Mouse (Mus musculus): ENCODE measurements around the gene 2610507B11Rik.

2610507B11Rik gene

DNA sequence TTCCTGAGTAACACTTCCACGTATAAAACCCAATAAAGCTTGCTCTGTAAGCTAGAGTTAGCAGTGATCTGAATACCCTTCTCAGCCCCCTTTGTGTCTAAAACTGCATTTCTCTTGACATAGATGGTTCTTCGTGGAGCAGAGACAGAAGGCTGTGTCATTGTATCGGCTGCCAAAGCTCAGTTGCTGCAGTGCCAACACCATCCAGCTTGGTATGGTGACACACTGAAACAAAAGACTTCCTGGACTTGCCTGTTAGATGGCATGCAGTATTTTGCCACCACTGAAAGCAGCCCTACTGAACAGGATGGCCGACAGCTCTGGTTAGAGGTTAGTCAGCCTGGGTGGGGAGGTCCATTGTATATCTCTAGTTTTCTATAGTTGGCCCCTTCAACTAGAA is 18.0 kb downstream of the 2610507B11Rik start:
- no peak for DNase-seq (ENCODE audit: extremely low read depth, insufficient read length, low spot score)

- DNase-seq (ENCODE audit: extremely low read depth, insufficient read length, low spot score), result no peak
Observed at GRCm38 (mm10) chr11:78289146-78289763, 27.7 kb downstream of the 2610507B11Rik start.

GRCm38 (mm10) chr11:78290654-78291053 is 29.1 kb downstream of the 2610507B11Rik start, which contains the start of gene BC030499:
Gene BC030499 (plus strand): TSS chr11:78290841.
- DNase-seq (ENCODE audit: extremely low read depth, insufficient read length, low spot score), result no peak

DNA sequence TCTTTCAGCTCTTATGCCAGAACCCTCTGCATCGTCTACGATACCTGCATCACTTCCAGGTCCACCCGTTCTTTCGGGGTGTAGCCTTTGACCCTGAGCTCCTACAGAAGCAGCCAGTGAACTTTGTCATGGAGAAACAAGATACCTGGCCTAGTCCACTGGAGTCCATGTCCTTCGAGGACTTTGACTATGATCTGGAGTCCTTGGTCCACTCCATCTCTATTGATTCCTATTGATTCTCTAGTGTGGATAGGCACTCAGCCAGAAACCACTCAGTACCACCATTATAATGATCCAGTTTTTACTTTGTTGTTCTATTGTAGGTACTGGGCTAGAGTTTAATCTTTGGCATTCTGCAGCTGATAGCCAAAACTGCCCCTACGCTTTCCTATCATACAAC is 33.0 kb downstream of the 2610507B11Rik start:
- no peak for DNase-seq (ENCODE audit: extremely low read depth, insufficient read length, low spot score)

DNA sequence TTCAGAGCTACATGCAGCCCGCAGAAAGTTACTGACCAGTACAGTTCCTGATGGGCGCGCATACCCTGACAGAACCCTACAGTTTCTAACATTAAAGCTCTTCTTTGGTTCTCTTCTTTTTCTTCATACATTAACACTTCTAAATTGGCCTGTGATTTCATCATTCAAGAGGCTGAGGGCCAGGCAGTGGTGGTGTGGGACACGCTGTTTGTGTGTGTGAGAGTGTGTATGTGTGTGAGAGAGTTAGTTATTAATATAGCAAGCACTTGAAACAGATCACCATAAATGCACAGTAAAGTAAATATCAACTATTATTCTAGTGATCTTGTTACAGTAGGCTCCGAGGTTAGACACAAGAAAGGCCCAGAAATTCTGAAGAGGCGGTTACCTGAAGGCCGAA is 39.4 kb downstream of the 2610507B11Rik start:
- no peak for DNase-seq (ENCODE audit: extremely low read depth, insufficient read length, low spot score)

GRCm38 (mm10) chr11:78301357-78302084 is 40.0 kb downstream of the 2610507B11Rik start, which contains the start of gene Spag5:
Gene Spag5 (plus strand): TSS chr11:78301529.
- peak; percentile 97 for DNase-seq (ENCODE audit: extremely low read depth, insufficient read length, low spot score)

GRCm38 (mm10) chr11:78305272-78305671 is 43.7 kb downstream of the 2610507B11Rik start:
- DNase-seq (ENCODE audit: extremely low read depth, insufficient read length, low spot score), result no peak

- no peak for DNase-seq (ENCODE audit: extremely low read depth, insufficient read length, low spot score)
Observed at GRCm38 (mm10) chr11:78310861-78311511, 49.4 kb downstream of the 2610507B11Rik start.

DNA sequence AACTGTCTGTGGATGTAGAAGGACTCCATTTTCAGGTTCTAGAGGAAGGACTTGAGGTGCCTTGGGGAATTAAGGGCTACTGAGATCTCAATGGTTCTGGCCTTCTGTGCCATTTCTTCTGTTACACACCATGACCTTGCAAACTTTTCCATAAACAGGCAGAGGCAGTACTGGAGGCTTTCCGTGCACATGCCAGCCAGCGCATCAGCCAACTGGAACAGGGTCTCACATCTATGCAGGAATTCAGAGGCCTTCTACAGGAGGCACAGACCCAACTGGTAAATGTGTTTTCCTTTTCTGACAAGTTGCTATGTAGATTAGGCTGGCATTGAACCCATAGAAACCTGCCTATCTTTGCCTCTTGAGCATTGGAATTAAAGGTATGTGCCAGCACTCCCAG is 52.1 kb downstream of the 2610507B11Rik start:
- DNase-seq (ENCODE audit: extremely low read depth, insufficient read length, low spot score), result no peak

- no peak for DNase-seq (ENCODE audit: extremely low read depth, insufficient read length, low spot score)
Observed at GRCm38 (mm10) chr11:78318411-78318810, 56.9 kb downstream of the 2610507B11Rik start.

DNA sequence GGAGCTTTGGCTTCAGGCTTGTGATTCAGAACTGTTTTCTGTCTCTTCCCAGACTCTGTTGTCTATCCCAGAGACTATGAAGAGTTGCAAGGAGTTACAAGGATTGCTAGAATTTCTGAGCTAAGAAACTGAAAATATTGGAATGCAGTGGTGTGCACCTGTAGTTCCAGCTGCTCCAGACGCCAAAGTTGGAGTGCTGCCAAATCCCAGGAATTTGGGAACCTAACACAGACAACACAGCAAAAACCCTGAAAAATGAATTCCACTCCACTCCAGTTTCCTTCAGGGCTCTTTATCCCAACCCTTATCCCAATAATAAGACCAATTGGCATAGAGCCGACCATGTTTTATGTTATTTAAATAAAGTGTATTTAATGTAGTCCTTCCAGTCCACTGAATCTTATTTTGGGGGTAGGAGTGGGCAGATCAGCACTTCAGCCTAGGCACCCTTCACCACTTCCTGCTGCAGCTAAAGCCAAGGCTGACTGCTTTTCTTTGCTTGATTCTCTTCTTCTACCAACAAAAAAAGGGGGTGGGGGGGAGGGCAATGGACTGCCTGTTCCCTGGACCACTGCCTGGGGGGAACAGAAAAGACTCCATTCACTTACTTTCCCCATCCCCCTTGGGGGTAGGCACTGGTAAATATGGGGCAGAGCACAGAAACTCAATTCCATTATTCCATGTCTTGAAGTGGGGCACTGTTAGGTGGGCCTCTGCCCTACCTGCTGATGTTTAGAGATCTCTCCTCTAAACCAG is 60.7 kb downstream of the 2610507B11Rik start:
- no peak for DNase-seq (ENCODE audit: extremely low read depth, insufficient read length, low spot score)

GRCm38 (mm10) chr11:78322860-78323259 is 61.3 kb downstream of the 2610507B11Rik start, which contains the start of gene Aldoc:
Gene Aldoc (plus strand): TSS chr11:78322968.
- DNase-seq (ENCODE audit: extremely low read depth, insufficient read length, low spot score), result peak; percentile 52

- no peak for DNase-seq (ENCODE audit: extremely low read depth, insufficient read length, low spot score)
Observed at GRCm38 (mm10) chr11:78324000-78324785, 62.6 kb downstream of the 2610507B11Rik start.

DNA sequence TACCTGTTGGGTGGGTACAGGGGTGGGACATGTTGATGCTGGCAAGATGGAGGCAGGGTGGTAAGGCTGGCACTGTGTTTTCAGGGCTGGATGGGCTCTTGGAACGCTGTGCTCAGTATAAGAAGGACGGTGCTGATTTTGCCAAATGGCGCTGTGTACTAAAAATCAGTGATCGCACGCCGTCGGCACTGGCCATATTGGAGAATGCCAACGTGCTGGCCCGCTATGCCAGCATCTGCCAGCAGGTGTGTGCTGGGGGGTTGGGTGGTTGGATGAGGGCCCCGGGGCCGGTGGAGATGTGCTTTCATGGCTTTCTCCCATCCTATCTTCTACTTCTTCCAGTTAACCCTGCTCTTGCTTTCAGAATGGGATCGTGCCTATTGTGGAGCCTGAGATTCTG is 63.4 kb downstream of the 2610507B11Rik start:
- no peak for DNase-seq (ENCODE audit: extremely low read depth, insufficient read length, low spot score)

DNA sequence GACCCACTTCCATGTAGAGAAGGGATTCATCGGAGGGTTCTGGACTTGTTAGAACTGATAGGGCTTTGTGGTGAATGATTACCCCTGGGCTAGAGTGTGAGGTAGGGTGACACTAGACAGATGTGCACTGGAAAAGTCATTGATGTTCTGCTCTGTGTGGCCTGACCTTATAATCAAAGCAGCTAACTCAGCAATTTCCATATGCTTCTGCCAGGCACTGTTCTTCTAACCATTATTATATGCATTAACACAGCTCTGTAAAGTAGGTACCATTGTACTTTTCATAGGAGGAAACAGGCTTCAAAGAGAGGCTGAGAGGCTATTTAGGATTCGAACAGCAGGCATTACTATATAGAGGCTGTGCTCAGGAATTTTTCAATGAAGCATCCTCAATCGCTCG is 65.7 kb downstream of the 2610507B11Rik start:
- DNase-seq (ENCODE audit: extremely low read depth, insufficient read length, low spot score), result no peak

- peak; percentile 93 for DNase-seq (ENCODE audit: extremely low read depth, insufficient read length, low spot score)
Observed at GRCm38 (mm10) chr11:78327634-78328511, 66.3 kb downstream of the 2610507B11Rik start, which contains the start of gene Pigs. Gene Pigs (plus strand): TSS chr11:78328415.

DNA sequence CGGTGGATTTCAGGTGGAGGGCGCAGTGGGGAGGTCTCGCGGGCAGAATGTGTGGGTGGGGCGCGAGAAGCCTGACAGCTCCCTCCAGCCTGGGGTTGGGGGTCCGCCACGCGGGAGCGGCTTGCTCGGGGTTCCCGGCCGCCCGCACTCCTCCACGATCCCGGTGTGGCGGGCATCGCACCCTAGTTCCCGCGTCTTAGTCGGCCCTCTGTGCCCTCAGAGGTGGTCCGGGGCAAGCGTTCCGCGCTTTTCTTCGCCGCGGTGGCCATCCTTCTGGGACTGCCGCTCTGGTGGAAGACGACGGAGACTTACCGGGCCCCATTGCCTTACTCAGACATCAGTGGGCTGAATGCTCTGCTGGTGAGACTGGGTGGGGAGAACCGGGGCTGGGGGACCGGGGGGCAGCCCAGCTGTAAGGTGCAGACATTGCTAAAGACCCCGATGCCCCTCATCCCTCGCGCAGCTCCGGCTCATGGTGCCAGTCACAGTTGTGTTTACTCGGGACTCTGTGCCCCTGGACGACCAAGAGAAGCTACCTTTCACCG is 67.0 kb downstream of the 2610507B11Rik start:
- no peak for DNase-seq (ENCODE audit: extremely low read depth, insufficient read length, low spot score)

DNA sequence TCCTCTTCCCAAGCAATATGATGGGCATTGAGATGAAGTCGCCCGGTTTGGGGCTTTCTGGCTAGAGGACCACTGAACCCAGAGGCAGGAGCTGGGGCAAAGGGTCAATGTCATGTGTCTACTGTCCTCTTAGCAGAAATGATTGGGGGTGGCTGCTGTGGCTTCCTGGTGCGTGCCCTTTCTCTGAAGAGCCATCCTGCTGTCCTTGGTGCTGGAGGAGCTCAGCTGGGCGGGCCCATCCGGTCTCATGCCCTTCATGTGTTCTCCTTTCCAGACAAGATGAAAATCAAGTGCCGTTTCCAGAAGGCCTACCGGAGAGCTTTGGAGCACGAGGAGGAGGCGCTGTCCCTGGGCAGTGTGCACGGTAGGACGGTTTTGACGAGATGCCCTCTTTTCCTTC is 71.1 kb downstream of the 2610507B11Rik start:
- DNase-seq (ENCODE audit: extremely low read depth, insufficient read length, low spot score), result no peak

DNA sequence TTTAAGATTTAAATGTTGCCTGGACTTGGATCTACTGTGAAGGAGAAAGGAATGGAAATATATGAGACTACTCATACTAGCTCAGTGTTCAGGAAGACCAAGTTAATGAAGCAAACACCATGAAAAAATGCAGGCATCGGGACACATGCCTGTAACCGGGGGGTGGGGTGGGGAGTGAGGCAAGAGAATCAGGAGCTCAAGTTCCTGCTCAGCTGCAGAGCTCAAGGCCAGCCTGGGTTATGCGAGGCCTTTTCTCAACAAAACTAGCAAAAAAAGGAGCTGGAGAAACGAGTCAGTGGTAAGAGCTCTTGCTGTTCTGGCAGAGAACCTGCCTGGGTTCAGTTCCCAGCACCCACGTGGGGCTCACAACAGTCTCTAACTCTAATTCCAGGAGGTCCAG is 72.4 kb downstream of the 2610507B11Rik start:
- no peak for DNase-seq (ENCODE audit: extremely low read depth, insufficient read length, low spot score)

All from 3134 (cell line).